Mouse (Mus musculus) A20 (cell line): ENCODE measurements around the gene Evi2.

Experiments used
- DNase-seq: peaks from one replicate; pipeline ENCODE4 v3.0.0-alpha.2; 2011; ENCODE audit warnings: low read depth, low spot score

Gene Evi2

GRCm38 (mm10) chr11:79530333-79530761 is at the start of gene Evi2, which contains the start of gene Evi2a:
TSS of gene Evi2 (minus strand) at chr11:79530589.
TSS of gene Evi2a (minus strand) at chr11:79530609.
- peak; percentile 68 for DNase-seq

- peak; percentile 77 for DNase-seq
Observed at GRCm38 (mm10) chr11:79577741-79578140, 47.4 kb upstream of the Evi2 start.

- no peak for DNase-seq
Observed at GRCm38 (mm10) chr11:79575383-79576073, 45.1 kb upstream of the Evi2 start.

- peak; percentile 76 for DNase-seq
Observed at GRCm38 (mm10) chr11:79573836-79574235, 43.4 kb upstream of the Evi2 start.

GRCm38 (mm10) chr11:79570319-79570718 is 39.9 kb upstream of the Evi2 start:
- peak; percentile 45 for DNase-seq

GRCm38 (mm10) chr11:79568197-79568911 is 38.0 kb upstream of the Evi2 start:
- no peak for DNase-seq

- DNase-seq, result no peak
Observed at GRCm38 (mm10) chr11:79566947-79567346, 36.6 kb upstream of the Evi2 start.

- DNase-seq, result no peak
Observed at GRCm38 (mm10) chr11:79563493-79563892, 33.1 kb upstream of the Evi2 start.

GRCm38 (mm10) chr11:79560536-79560935 is 30.1 kb upstream of the Evi2 start:
- no peak for DNase-seq

- no peak for DNase-seq
Observed at GRCm38 (mm10) chr11:79552622-79553021, 22.2 kb upstream of the Evi2 start.

GRCm38 (mm10) chr11:79536293-79536692 is 5.9 kb upstream of the Evi2 start:
- DNase-seq, result no peak

- DNase-seq, result no peak
Observed at GRCm38 (mm10) chr11:79535554-79535953, 5.2 kb upstream of the Evi2 start.

- no peak for DNase-seq
Observed at GRCm38 (mm10) chr11:79533950-79534690, 3.7 kb upstream of the Evi2 start.

GRCm38 (mm10) chr11:79533311-79533710 is 2.9 kb upstream of the Evi2 start:
- no peak for DNase-seq

- DNase-seq, result no peak
Observed at GRCm38 (mm10) chr11:79531485-79531884, 1.1 kb upstream of the Evi2 start.

GRCm38 (mm10) chr11:79530774-79531173 is 385 bp upstream of the Evi2 start:
- no peak for DNase-seq

GRCm38 (mm10) chr11:79529736-79530135 is 653 bp downstream of the Evi2 start:
- peak; percentile 82 for DNase-seq

GRCm38 (mm10) chr11:79529226-79529625 is 1.2 kb downstream of the Evi2 start:
- DNase-seq, result no peak

GRCm38 (mm10) chr11:79528601-79529000 is 1.8 kb downstream of the Evi2 start:
- DNase-seq, result peak; percentile 82

- DNase-seq, result peak; percentile 90
Observed at GRCm38 (mm10) chr11:79527739-79528384, 2.5 kb downstream of the Evi2 start.

GRCm38 (mm10) chr11:79527015-79527738 is 3.2 kb downstream of the Evi2 start:
- DNase-seq, result peak; percentile 89
